Mouse (Mus musculus): ENCODE data around the gene Ppp1r18. TPM values are rescaled to one million over a fixed set of nuclear protein-coding genes. Genes with fewer than 3 reads are reported as not detected.

The Ppp1r18 gene
- polyA plus RNA-seq, 1 experiment from 2014 or later = 14.2 TPM

- no peaks in the 10 kb centered on the region for H3K27me3 ChIP-seq (ENCODE audit: control insufficient read depth, insufficient read depth, low read depth, low read length)
- peak overlapping the region; percentile 71 for H3K4me2 ChIP-seq (ENCODE audit: low read depth, low read length)
- peaks cover 24% of the 10 kb centered on the region for H3K36me3 ChIP-seq (ENCODE audit: control insufficient read depth, insufficient read depth)
- H3K27ac ChIP-seq (ENCODE audit: low read length) = no peak overlapping the region; the same call in 1 of the 2 replicates
- peaks cover 27% of the 10 kb centered on the region for H3K4me1 ChIP-seq (ENCODE audit: control insufficient read depth, low read depth, low read length)
- WGBS (ENCODE audit: insufficient replicate concordance) = 53% methylated on average over 6 of the region's 6 CpGs
- no peak overlapping the region; the same call in 1 of the 2 replicates for H3K9ac ChIP-seq (ENCODE audit: low read depth, low read length)
- H3K4me3 ChIP-seq (ENCODE audit: low read depth, low read length) = peak overlapping the region; percentile 89
- H3K9me3 ChIP-seq (replicated peaks; ENCODE audit: control insufficient read depth, low read length) = no peaks in the 10 kb centered on the region
- no peak for ATAC-seq (ENCODE audit: low read depth)
Measured at GRCm38 (mm10) chr17:35914975-35915374, 49.6 kb downstream of the Ppp1r18 start.

GRCm38 (mm10) chr17:35915538-35916296 lies 50.3 kb downstream of the Ppp1r18 start:
- Histone ChIP-seq H3K9ac (ENCODE audit: low read depth, low read length) (peak overlapping the region; percentile 76), H3K4me2 (ENCODE audit: low read depth, low read length) (peak overlapping the region; percentile 71), H3K27ac (ENCODE audit: low read length) (peak overlapping the region; percentile 95), H3K4me3 (ENCODE audit: low read depth, low read length) (peak overlapping the region; percentile 89), H3K4me1 (ENCODE audit: control insufficient read depth, low read depth, low read length) (peaks cover 32% of the 10 kb centered on the region), H3K27me3 (ENCODE audit: control insufficient read depth, insufficient read depth, low read depth, low read length) (no peaks in the 10 kb centered on the region), H3K36me3 (ENCODE audit: control insufficient read depth, insufficient read depth) (peaks cover 24% of the 10 kb centered on the region), H3K9me3 (replicated peaks; ENCODE audit: control insufficient read depth, low read length) (no peaks in the 10 kb centered on the region)
- WGBS (ENCODE audit: insufficient replicate concordance) = 1% methylated on average over 28 of the region's 28 CpGs
- ATAC-seq (ENCODE audit: low read depth) = peak; percentile 1

- H3K4me1 ChIP-seq (ENCODE audit: control insufficient read depth, low read depth, low read length) = peaks cover 39% of the 10 kb centered on the region
- peak within 1 kb of the TSS; percentile 93 for H3K4me2 ChIP-seq (ENCODE audit: low read depth, low read length)
- ATAC-seq (ENCODE audit: low read depth) = peak; percentile 87
- H3K4me3 ChIP-seq (ENCODE audit: low read depth, low read length) = peak within 1 kb of the TSS; percentile 89
- under 1% methylated on average over 83 of the region's 83 CpGs for WGBS (ENCODE audit: insufficient replicate concordance)
- peaks cover 19% of the 10 kb centered on the region for H3K36me3 ChIP-seq (ENCODE audit: control insufficient read depth, insufficient read depth)
- no peaks in the 10 kb centered on the region for H3K27me3 ChIP-seq (ENCODE audit: control insufficient read depth, insufficient read depth, low read depth, low read length)
- H3K27ac ChIP-seq (ENCODE audit: low read length) = peak within 1 kb of the TSS; percentile 95
- peak within 1 kb of the TSS; percentile 85 for H3K9ac ChIP-seq (ENCODE audit: low read depth, low read length)
- H3K9me3 ChIP-seq (replicated peaks; ENCODE audit: control insufficient read depth, low read length) = no peaks in the 10 kb centered on the region
Measured at GRCm38 (mm10) chr17:35916297-35917142, 51.1 kb downstream of the Ppp1r18 start, which contains the start of the genes Mrps18b and Ppp1r10. Mrps18b (minus strand) TSS chr17:35916389. Ppp1r10 (plus strand) TSS chr17:35916434.

- Histone ChIP-seq H3K9ac (ENCODE audit: low read depth, low read length) (peak overlapping the region; percentile 85), H3K27ac (ENCODE audit: low read length) (peak overlapping the region; percentile 95), H3K4me2 (ENCODE audit: low read depth, low read length) (peak overlapping the region; percentile 93), H3K27me3 (ENCODE audit: control insufficient read depth, insufficient read depth, low read depth, low read length) (no peaks in the 10 kb centered on the region), H3K9me3 (replicated peaks; ENCODE audit: control insufficient read depth, low read length) (no peaks in the 10 kb centered on the region), H3K4me1 (ENCODE audit: control insufficient read depth, low read depth, low read length) (peaks cover 43% of the 10 kb centered on the region), H3K36me3 (ENCODE audit: control insufficient read depth, insufficient read depth) (peaks cover 19% of the 10 kb centered on the region), H3K4me3 (ENCODE audit: low read depth, low read length) (peak overlapping the region; percentile 89)
- under 1% methylated on average over 8 of the region's 8 CpGs for WGBS (ENCODE audit: insufficient replicate concordance)
- ATAC-seq (ENCODE audit: low read depth) = no peak
Measured at GRCm38 (mm10) chr17:35917143-35917462, 51.7 kb downstream of the Ppp1r18 start.

GRCm38 (mm10) chr17:35917463-35918251 lies 52.3 kb downstream of the Ppp1r18 start:
- H3K36me3 ChIP-seq (ENCODE audit: control insufficient read depth, insufficient read depth) = peaks cover 16% of the 10 kb centered on the region
- H3K9ac ChIP-seq (ENCODE audit: low read depth, low read length) = peak overlapping the region; percentile 85
- under 1% methylated on average over 13 of the region's 13 CpGs for WGBS (ENCODE audit: insufficient replicate concordance)
- no peaks in the 10 kb centered on the region for H3K27me3 ChIP-seq (ENCODE audit: control insufficient read depth, insufficient read depth, low read depth, low read length)
- ATAC-seq (ENCODE audit: low read depth) = no peak
- peak overlapping the region; percentile 95 for H3K27ac ChIP-seq (ENCODE audit: low read length)
- H3K9me3 ChIP-seq (replicated peaks; ENCODE audit: control insufficient read depth, low read length) = no peaks in the 10 kb centered on the region
- H3K4me3 ChIP-seq (ENCODE audit: low read depth, low read length) = peak overlapping the region; percentile 89
- peak overlapping the region; percentile 93 for H3K4me2 ChIP-seq (ENCODE audit: low read depth, low read length)
- H3K4me1 ChIP-seq (ENCODE audit: control insufficient read depth, low read depth, low read length) = peaks cover 44% of the 10 kb centered on the region

GRCm38 (mm10) chr17:35918276-35919059 lies 53.1 kb downstream of the Ppp1r18 start:
- Histone ChIP-seq H3K4me2 (ENCODE audit: low read depth, low read length) (peak overlapping the region; percentile 93), H3K9me3 (replicated peaks; ENCODE audit: control insufficient read depth, low read length) (no peaks in the 10 kb centered on the region), H3K9ac (ENCODE audit: low read depth, low read length) (peak overlapping the region; percentile 85), H3K36me3 (ENCODE audit: control insufficient read depth, insufficient read depth) (peaks cover 18% of the 10 kb centered on the region), H3K4me3 (ENCODE audit: low read depth, low read length) (peak overlapping the region; percentile 89), H3K27me3 (ENCODE audit: control insufficient read depth, insufficient read depth, low read depth, low read length) (no peaks in the 10 kb centered on the region), H3K27ac (ENCODE audit: low read length) (peak overlapping the region; percentile 95), H3K4me1 (ENCODE audit: control insufficient read depth, low read depth, low read length) (peaks cover 42% of the 10 kb centered on the region)
- WGBS (ENCODE audit: insufficient replicate concordance) = under 1% methylated on average over 11 of the region's 11 CpGs
- no peak for ATAC-seq (ENCODE audit: low read depth)

- peaks cover 42% of the 10 kb centered on the region for H3K4me1 ChIP-seq (ENCODE audit: control insufficient read depth, low read depth, low read length)
- ATAC-seq (ENCODE audit: low read depth) = peak; percentile 28
- WGBS (ENCODE audit: insufficient replicate concordance) = 7% methylated on average over 7 of the region's 7 CpGs
Measured at GRCm38 (mm10) chr17:35919060-35919715, 53.8 kb downstream of the Ppp1r18 start.

More at GRCm38 (mm10) chr17:35919060-35919715, 53.8 kb downstream of the Ppp1r18 start:
- peak overlapping the region; percentile 72 for H3K9ac ChIP-seq (ENCODE audit: low read depth, low read length)
- H3K27ac ChIP-seq (ENCODE audit: low read length) = peak overlapping the region; percentile 97
- peak overlapping the region; percentile 93 for H3K4me2 ChIP-seq (ENCODE audit: low read depth, low read length)
- peaks cover 23% of the 10 kb centered on the region for H3K36me3 ChIP-seq (ENCODE audit: control insufficient read depth, insufficient read depth)
- no peaks in the 10 kb centered on the region for H3K9me3 ChIP-seq (replicated peaks; ENCODE audit: control insufficient read depth, low read length)
- H3K4me3 ChIP-seq (ENCODE audit: low read depth, low read length) = peak overlapping the region; percentile 89
- H3K27me3 ChIP-seq (ENCODE audit: control insufficient read depth, insufficient read depth, low read depth, low read length) = no peaks in the 10 kb centered on the region
